Mouse (Mus musculus) kidney, adult 9 months (tissue): Measurements from ENCODE around the gene Nfib.

Source experiments
- DNase-seq: peaks from one replicate; pipeline ENCODE4 v3.0.0; 2022

The Nfib gene

GRCm38 (mm10) chr4:82509166-82509767 lies 196.3 kb downstream of the Nfib start:
- no peak for DNase-seq

GRCm38 (mm10) chr4:82508281-82508687 lies 197.3 kb downstream of the Nfib start:
- peak; percentile 78 for DNase-seq

GRCm38 (mm10) chr4:82507541-82508280 lies 197.8 kb downstream of the Nfib start:
- no peak for DNase-seq

GRCm38 (mm10) chr4:82506731-82507331 lies 198.7 kb downstream of the Nfib start:
- peak; percentile 94 for DNase-seq

- peak; percentile 91 for DNase-seq
Measured at GRCm38 (mm10) chr4:82506081-82506730, 199.3 kb downstream of the Nfib start.

GRCm38 (mm10) chr4:82505121-82506031 lies 200.2 kb downstream of the Nfib start:
- peak; percentile 88 for DNase-seq

- DNase-seq, result peak; percentile 55
Measured at GRCm38 (mm10) chr4:82504284-82505120, 201.0 kb downstream of the Nfib start.

- DNase-seq, result no peak
Measured at GRCm38 (mm10) chr4:82504015-82504283, 201.6 kb downstream of the Nfib start.

GRCm38 (mm10) chr4:82503274-82504014 lies 202.1 kb downstream of the Nfib start:
- DNase-seq, result no peak

- no peak for DNase-seq
Measured at GRCm38 (mm10) chr4:82502611-82503010, 202.9 kb downstream of the Nfib start.

GRCm38 (mm10) chr4:82502012-82502411 lies 203.5 kb downstream of the Nfib start:
- DNase-seq, result no peak

- no peak for DNase-seq
Measured at GRCm38 (mm10) chr4:82500578-82501098, 204.9 kb downstream of the Nfib start.

- DNase-seq, result no peak
Measured at GRCm38 (mm10) chr4:82499725-82500577, 205.6 kb downstream of the Nfib start.

GRCm38 (mm10) chr4:82499238-82499637 lies 206.3 kb downstream of the Nfib start:
- DNase-seq, result no peak

- peak; percentile 53 for DNase-seq
Measured at GRCm38 (mm10) chr4:82497671-82498631, 207.6 kb downstream of the Nfib start.

GRCm38 (mm10) chr4:82497141-82497566 lies 208.4 kb downstream of the Nfib start:
- DNase-seq, result no peak

- no peak for DNase-seq
Measured at GRCm38 (mm10) chr4:82496383-82496782, 209.2 kb downstream of the Nfib start.

- DNase-seq, result no peak
Measured at GRCm38 (mm10) chr4:82495605-82496004, 209.9 kb downstream of the Nfib start.

GRCm38 (mm10) chr4:82494829-82495228 lies 210.7 kb downstream of the Nfib start:
- no peak for DNase-seq
